Mouse (Mus musculus) CH12.LX (cell line): ENCODE measurements at regions not wholly inside any gene's neighbourhood (a gene's known extent, or its start where the extent isn't known, plus 50 kb on each side); places are given as distances from the start of the nearest gene placed in this dataset.

Source experiments
- DNase-seq: peaks from one replicate; pipeline ENCODE4 v3.0.0-alpha.2; 2013; ENCODE audit errors: extremely low read depth
- H3K27ac ChIP-seq: 2 replicates; pipeline ENCODE4 v1.5.1; 2012; ENCODE audit warnings: low read depth, mild to moderate bottlenecking, control low read depth, moderate library complexity; ENCODE audit not compliant: insufficient read depth
- H3K27me3 ChIP-seq: replicated peaks from 2 replicates; pipeline ENCODE3; 2012; ENCODE audit warnings: inconsistent platforms
- H3K36me3 ChIP-seq, 2 experiments: replicated peaks in 1 of 2; 2 replicates each; pipeline versions ENCODE3 to v1.6.1; 2012; ENCODE audit warnings: inconsistent platforms in 1 of 2, low read length in 1 of 2, mild to moderate bottlenecking in 1 of 2, mixed read lengths in 1 of 2, moderate library complexity in 1 of 2; ENCODE audit not compliant: control insufficient read depth in 1 of 2, insufficient read depth in 1 of 2
- H3K4me1 ChIP-seq, 2 experiments: 2 replicates each; pipeline ENCODE4 v1.6.1; 2012; ENCODE audit warnings: inconsistent platforms in 1 of 2, moderate library complexity in 1 of 2; ENCODE audit not compliant: insufficient read depth in 2 of 2, control insufficient read depth in 1 of 2
- H3K4me2 ChIP-seq: 2 replicates; pipeline ENCODE4 v1.6.1; 2012; ENCODE audit warnings: low read depth, mild to moderate bottlenecking, control low read depth; ENCODE audit not compliant: poor library complexity, insufficient read depth, severe bottlenecking
- H3K4me3 ChIP-seq, 3 experiments: fragments of 150-350 bp in 1 of 3; sonication (generic) in 1 of 3; replicated peaks in 1 of 3; 2 replicates each; pipeline versions ENCODE3 to v1.5.1; 2011 to 2012; ENCODE audit warnings: low read depth in 2 of 3, low read length in 2 of 3, mild to moderate bottlenecking in 2 of 3, moderate library complexity in 2 of 3, control low read depth in 1 of 3, improper control_type of control experiment in 1 of 3, inconsistent platforms in 1 of 3, mixed read lengths in 1 of 3; ENCODE audit not compliant: poor library complexity in 1 of 3
- H3K79me2 ChIP-seq: replicated peaks from 2 replicates; pipeline ENCODE4 v1.6.1; 2012; ENCODE audit warnings: mild to moderate bottlenecking, moderate library complexity; ENCODE audit not compliant: control insufficient read depth, poor library complexity, insufficient read depth, severe bottlenecking; ENCODE audit errors: extremely low read depth
- H3K9ac ChIP-seq: 2 replicates; pipeline ENCODE4 v1.6.1; 2012; ENCODE audit warnings: low read depth, mild to moderate bottlenecking, control low read depth, moderate library complexity; ENCODE audit not compliant: insufficient read depth
- H3K9me3 ChIP-seq: replicated peaks from 2 replicates; pipeline ENCODE3; 2012; ENCODE audit warnings: low read length, inconsistent platforms, mixed read lengths
- BHLHE40 ChIP-seq: IDR thresholded peaks from 2 replicates; pipeline ENCODE4 v1.6.1; 2011; ENCODE audit warnings: mild to moderate bottlenecking, low read depth, low read length, improper control_type of control experiment
- CHD1 ChIP-seq: IDR thresholded peaks from 2 replicates; pipeline ENCODE4 v1.6.1; 2012; ENCODE audit warnings: low read depth, low read length, improper control_type of control experiment, inconsistent platforms
- CHD2 ChIP-seq: IDR thresholded peaks from 2 replicates; pipeline ENCODE4 v1.6.1; 2011; ENCODE audit warnings: low read length, improper control_type of control experiment
- CTCF ChIP-seq, 2 experiments: IDR thresholded peaks in 1 of 2; conservative IDR thresholded peaks in 1 of 2; 2 replicates each; pipeline ENCODE4 v1.5.1; 2011 to 2012; ENCODE audit warnings: low read depth in 2 of 2, low read length in 2 of 2, improper control_type of control experiment in 1 of 2, inconsistent platforms in 1 of 2, mild to moderate bottlenecking in 1 of 2, moderate library complexity in 1 of 2
- E2F4 ChIP-seq: IDR thresholded peaks from 2 replicates; pipeline ENCODE4 v1.6.1; 2011; ENCODE audit warnings: low read depth, low read length, improper control_type of control experiment; ENCODE audit not compliant: insufficient replicate concordance
- ELF1 ChIP-seq: IDR thresholded peaks from 2 replicates; pipeline ENCODE4 v1.6.1; 2014; ENCODE audit warnings: low read depth, mild to moderate bottlenecking, inconsistent platforms, low read length, improper control_type of control experiment
- EP300 ChIP-seq: IDR thresholded peaks from 2 replicates; pipeline ENCODE4 v1.6.1; 2011; ENCODE audit warnings: low read length, improper control_type of control experiment
- ETS1 ChIP-seq: conservative IDR thresholded peaks from 2 replicates; pipeline ENCODE4 v1.6.1; 2012; ENCODE audit warnings: low read depth, mild to moderate bottlenecking, inconsistent platforms, low read length, improper control_type of control experiment, moderate library complexity
- GABPA ChIP-seq: IDR thresholded peaks from 2 replicates; pipeline ENCODE4 v1.6.1; 2012; ENCODE audit warnings: low read depth, low read length, improper control_type of control experiment, inconsistent platforms; ENCODE audit not compliant: insufficient replicate concordance
- JUN ChIP-seq: IDR thresholded peaks from 2 replicates; pipeline ENCODE4 v1.6.1; 2011; ENCODE audit warnings: low read depth, mild to moderate bottlenecking, low read length, improper control_type of control experiment, moderate library complexity; ENCODE audit not compliant: insufficient read depth
- KAT2A ChIP-seq: IDR thresholded peaks from 2 replicates; pipeline ENCODE4 v1.6.1; 2012; ENCODE audit warnings: low read length, improper control_type of control experiment, inconsistent platforms; ENCODE audit not compliant: insufficient replicate concordance
- MAFK ChIP-seq: IDR thresholded peaks from 2 replicates; pipeline ENCODE4 v1.6.1; 2011; ENCODE audit warnings: low read length, improper control_type of control experiment; ENCODE audit not compliant: insufficient replicate concordance
- MAX ChIP-seq: IDR thresholded peaks from 2 replicates; pipeline ENCODE4 v1.6.1; 2011; ENCODE audit warnings: low read length, improper control_type of control experiment
- MAZ ChIP-seq: IDR thresholded peaks from 2 replicates; pipeline ENCODE4 v1.6.1; 2012; ENCODE audit warnings: low read depth, mild to moderate bottlenecking, inconsistent platforms, low read length, improper control_type of control experiment, moderate library complexity
- MYC ChIP-seq: IDR thresholded peaks from 2 replicates; pipeline ENCODE4 v1.6.1; 2011; ENCODE audit warnings: low read depth, mild to moderate bottlenecking, improper control_type of control experiment, low read length
- NRF1 ChIP-seq: IDR thresholded peaks from 2 replicates; pipeline ENCODE4 v1.6.1; 2014; ENCODE audit warnings: low read depth, mild to moderate bottlenecking, inconsistent platforms, low read length, improper control_type of control experiment, moderate library complexity
- RAD21 ChIP-seq: IDR thresholded peaks from 2 replicates; pipeline ENCODE4 v1.6.1; 2011; ENCODE audit warnings: low read depth, mild to moderate bottlenecking, low read length, improper control_type of control experiment, moderate library complexity
- RCOR1 ChIP-seq: conservative IDR thresholded peaks from 2 replicates; pipeline ENCODE4 v1.6.1; 2012; ENCODE audit warnings: low read depth, mild to moderate bottlenecking, inconsistent platforms, low read length, improper control_type of control experiment
- SIN3A ChIP-seq: IDR thresholded peaks from 2 replicates; pipeline ENCODE4 v1.6.1; 2012; ENCODE audit warnings: low read length, improper control_type of control experiment, inconsistent platforms
- SMC3 ChIP-seq: IDR thresholded peaks from 2 replicates; pipeline ENCODE4 v1.6.1; 2011; ENCODE audit warnings: low read depth, low read length, improper control_type of control experiment
- TBP ChIP-seq: conservative IDR thresholded peaks from 2 replicates; pipeline ENCODE4 v1.6.1; 2011; ENCODE audit warnings: low read depth, low read length, improper control_type of control experiment
- UBTF ChIP-seq: IDR thresholded peaks from 2 replicates; pipeline ENCODE4 v1.6.1; 2012; ENCODE audit warnings: low read depth, mild to moderate bottlenecking, inconsistent platforms, low read length, improper control_type of control experiment, moderate library complexity
- USF2 ChIP-seq: conservative IDR thresholded peaks from 2 replicates; pipeline ENCODE4 v1.6.1; 2011; ENCODE audit warnings: low read depth, low read length, improper control_type of control experiment
- ZKSCAN1 ChIP-seq: IDR thresholded peaks from 2 replicates; pipeline ENCODE4 v1.6.1; 2012; ENCODE audit warnings: low read depth, inconsistent platforms, low read length, improper control_type of control experiment, borderline replicate concordance
- ZNF384 ChIP-seq: IDR thresholded peaks from 2 replicates; pipeline ENCODE4 v1.6.1; 2012; ENCODE audit warnings: low read depth, low read length, improper control_type of control experiment, inconsistent platforms
- dilution Hi-C: fragments of 300-500 bp; cut with MboI; formaldehyde crosslinking; loops from 2 replicates; pipeline ENCODE4 v1.14.3; 2020; ENCODE audit warnings: low sequenced_read_pairs; ENCODE audit not compliant: extremely low pct_unique_long_range_greater_than_20kb, extremely low pct_ligation_motif_present
- in situ Hi-C: fragments of 300-500 bp; cut with MboI; formaldehyde crosslinking; loops from 3 replicates; pipeline ENCODE4 v1.14.3; 2019; ENCODE audit warnings: low sequenced_read_pairs, low pct_ligation_motif_present, low pct_unique_long_range_greater_than_20kb, mixed read lengths

GRCm38 (mm10) chr11:21478191-21478590 is 93.8 kb upstream of the Wdpcp start:
- no peak overlapping the region for H3K9ac ChIP-seq
- no peak overlapping the region for H3K4me2 ChIP-seq
- H3K27ac ChIP-seq: no peak overlapping the region
- dilution Hi-C loops: no loop called here
- H3K4me3 ChIP-seq: no peak overlapping the region
- no peaks in the 10 kb centered on the region for H3K9me3 ChIP-seq
- in situ Hi-C loops: no loop called here
- no peak for DNase-seq
- H3K27me3 ChIP-seq: no peaks in the 10 kb centered on the region
- TF ChIP-seq CHD1 (no peak), MAFK (no peak), EP300 (no peak), KAT2A (no peak), MAZ (no peak), TBP (no peak), SIN3A (no peak), ELF1 (no peak), RCOR1 (no peak), BHLHE40 (no peak), MYC (no peak), ZKSCAN1 (no peak), SMC3 (no peak), CTCF (conservative IDR thresholded peaks at IDR 0.05 in 1 of 2, IDR thresholded peaks at IDR 0.05 in 1 of 2; ENCODE audit: low read depth in 2 of 2, low read length in 2 of 2) (no peak)
- H3K79me2 ChIP-seq: no peaks in the 10 kb centered on the region
- no peaks in the 10 kb centered on the region for H3K36me3 ChIP-seq
- H3K4me1 ChIP-seq: no peaks in the 10 kb centered on the region

- Histone ChIP-seq H3K27me3 (no peaks in the 10 kb centered on the region), H3K9me3 (no peaks in the 10 kb centered on the region), H3K4me2 (no peak overlapping the region), H3K79me2 (no peaks in the 10 kb centered on the region), H3K4me1 (0 out of 4 replicates have a peak, but pooled peaks cover 0 to 3% of the 10 kb centered on the region in 2 experiments), H3K27ac (no peak overlapping the region), H3K4me3 (no peak overlapping the region), H3K9ac (no peak overlapping the region), H3K36me3 (no peaks in the 10 kb centered on the region)
- in situ Hi-C loops (loop anchor here (25.0 kb wide), 1 partner anchor 158 kb away; no protein-coding TSS in a partner anchor), dilution Hi-C loops (no loop called here)
- no peak for DNase-seq
- no peak for TF ChIP-seq SMC3
Observed at GRCm38 (mm10) chr11:21470711-21471110, 99.7 kb upstream of the Ugp2 start.

GRCm38 (mm10) chr11:21468465-21468864 is 97.5 kb upstream of the Ugp2 start:
- Histone ChIP-seq H3K79me2 (no peaks in the 10 kb centered on the region), H3K9ac (no peak overlapping the region), H3K4me3 (no peak overlapping the region), H3K36me3 (no peaks in the 10 kb centered on the region), H3K4me2 (no peak overlapping the region), H3K9me3 (no peaks in the 10 kb centered on the region), H3K4me1 (0 out of 4 replicates have a peak, but pooled peaks cover 0 to 3% of the 10 kb centered on the region in 2 experiments), H3K27me3 (no peaks in the 10 kb centered on the region), H3K27ac (no peak overlapping the region)
- dilution Hi-C loops: no loop called here
- in situ Hi-C loops: loop anchor here (10.0 to 25.0 kb wide), 2 partner anchors 156 to 674 kb away; no protein-coding TSS in a partner anchor
- DNase-seq: peak; percentile 60
- no peak for TF ChIP-seq E2F4
- no peak for TF ChIP-seq CHD1
- TF ChIP-seq EP300: no peak
- TF ChIP-seq USF2: no peak
- no peak for TF ChIP-seq UBTF
- TF ChIP-seq CHD2: no peak
- peak; percentile 40; the same call in 1 of the 2 replicates for TF ChIP-seq ELF1
- no peak for TF ChIP-seq JUN
- no peak for TF ChIP-seq ZNF384
- TF ChIP-seq GABPA: no peak
- TF ChIP-seq MAZ: no peak
- peak; percentile 79 for TF ChIP-seq RAD21
- no peak for TF ChIP-seq RCOR1
- no peak for TF ChIP-seq TBP
- TF ChIP-seq ETS1: no peak
- peak; percentile 72 for TF ChIP-seq SMC3
- no peak for TF ChIP-seq NRF1
- no peak for TF ChIP-seq MAX
- no peak for TF ChIP-seq ZKSCAN1
- no peak for TF ChIP-seq MYC
